Mouse (Mus musculus) ES-CJ7 (cell line): ENCODE data around the gene Dolk.

Experiments used
- DNase-seq: peaks from one replicate; pipeline ENCODE4 v3.0.0; 2011; ENCODE audit warnings: low read depth, low spot score

Dolk gene

DNA sequence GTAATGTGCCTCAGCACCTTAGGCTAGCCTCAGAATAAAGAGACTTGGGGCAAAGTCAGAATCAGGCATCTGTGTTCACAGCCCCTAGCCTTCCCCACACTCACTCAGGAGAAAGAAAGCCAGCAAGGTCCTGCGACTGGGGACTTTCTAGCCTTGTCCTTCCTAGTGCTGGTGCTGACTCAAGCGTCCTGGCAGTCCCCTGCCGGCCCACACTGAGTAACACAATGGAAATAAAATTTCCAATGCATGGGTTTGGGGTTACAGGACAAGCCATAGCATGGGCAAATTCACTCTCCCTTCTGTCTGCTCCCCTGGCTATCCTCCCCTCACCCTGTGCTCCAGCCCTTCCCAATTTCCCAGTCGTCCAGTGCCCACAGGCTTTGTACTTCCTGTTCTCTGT, 17.8 kb downstream of the Dolk start:
- no peak for DNase-seq

DNA sequence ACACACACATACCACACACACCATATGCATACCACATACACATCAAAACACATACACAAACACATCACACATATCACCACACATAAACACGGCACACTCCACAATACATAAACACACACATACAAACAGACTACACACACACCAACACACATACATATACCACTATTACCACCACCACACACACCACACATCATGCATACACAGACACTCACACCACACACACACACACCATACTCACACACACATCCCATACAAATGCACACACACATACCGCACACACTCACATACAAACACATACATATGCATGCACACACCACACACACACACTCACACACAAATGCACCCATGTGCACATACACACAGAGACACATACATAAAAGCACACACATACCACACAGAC, 18.7 kb downstream of the Dolk start:
- no peak for DNase-seq

DNA sequence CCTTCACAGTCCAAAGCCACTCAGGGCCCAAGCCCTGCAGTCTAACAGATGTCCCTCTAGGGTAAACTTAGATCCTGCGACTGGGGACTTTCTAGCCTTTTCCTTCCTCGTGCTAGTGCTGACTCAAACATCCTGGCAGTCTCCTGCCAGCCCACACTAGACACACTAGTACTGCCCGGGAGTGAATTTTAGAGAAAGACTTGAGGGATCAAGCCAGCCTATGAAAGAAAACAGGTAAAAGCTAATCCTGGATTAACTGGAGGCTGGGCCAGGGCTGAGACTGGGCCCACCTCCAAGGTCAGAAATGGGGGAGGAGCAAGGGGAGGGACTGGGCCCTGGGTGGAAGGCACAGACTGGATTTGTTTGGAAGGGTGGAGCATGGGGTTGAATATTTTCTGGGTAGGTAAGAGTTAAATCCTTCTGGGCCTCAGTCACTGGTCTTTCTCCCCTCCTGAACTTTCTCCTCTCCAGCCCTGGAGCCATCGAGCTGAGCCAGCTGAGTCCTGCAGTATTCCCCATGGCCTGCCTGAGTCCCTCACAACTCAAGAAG, 19.7 kb downstream of the Dolk start:
- DNase-seq, result peak; percentile 85

DNA sequence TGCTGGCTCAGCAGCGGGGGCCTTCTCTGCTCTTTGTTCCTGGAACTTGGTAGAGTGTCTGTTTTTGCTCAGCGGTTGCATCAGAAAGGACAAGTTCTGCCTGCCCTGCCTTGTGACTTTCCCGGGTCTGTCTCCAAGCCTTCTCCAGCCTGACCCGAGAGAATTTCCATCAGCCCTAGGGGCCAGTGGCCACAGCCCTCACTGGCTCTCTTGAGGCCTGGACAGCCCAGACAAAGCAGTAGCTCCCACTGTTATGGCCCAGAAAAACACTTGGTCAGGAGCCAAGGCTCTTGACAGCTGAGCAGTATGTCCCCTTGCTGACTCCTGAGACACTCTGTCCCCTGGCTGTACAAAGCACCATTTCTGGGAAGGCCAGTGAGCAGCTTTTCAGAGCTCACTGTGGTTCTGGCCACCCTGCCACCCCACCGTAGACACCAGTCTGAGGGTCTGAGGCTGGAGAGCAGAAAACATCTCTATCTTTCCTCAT, 20.3 kb downstream of the Dolk start, which contains the start of gene Phyhd1:
Gene Phyhd1 (plus strand): TSS at position 437 of the 487 bp plus-strand sequence.
- peak; percentile 26 for DNase-seq

DNA sequence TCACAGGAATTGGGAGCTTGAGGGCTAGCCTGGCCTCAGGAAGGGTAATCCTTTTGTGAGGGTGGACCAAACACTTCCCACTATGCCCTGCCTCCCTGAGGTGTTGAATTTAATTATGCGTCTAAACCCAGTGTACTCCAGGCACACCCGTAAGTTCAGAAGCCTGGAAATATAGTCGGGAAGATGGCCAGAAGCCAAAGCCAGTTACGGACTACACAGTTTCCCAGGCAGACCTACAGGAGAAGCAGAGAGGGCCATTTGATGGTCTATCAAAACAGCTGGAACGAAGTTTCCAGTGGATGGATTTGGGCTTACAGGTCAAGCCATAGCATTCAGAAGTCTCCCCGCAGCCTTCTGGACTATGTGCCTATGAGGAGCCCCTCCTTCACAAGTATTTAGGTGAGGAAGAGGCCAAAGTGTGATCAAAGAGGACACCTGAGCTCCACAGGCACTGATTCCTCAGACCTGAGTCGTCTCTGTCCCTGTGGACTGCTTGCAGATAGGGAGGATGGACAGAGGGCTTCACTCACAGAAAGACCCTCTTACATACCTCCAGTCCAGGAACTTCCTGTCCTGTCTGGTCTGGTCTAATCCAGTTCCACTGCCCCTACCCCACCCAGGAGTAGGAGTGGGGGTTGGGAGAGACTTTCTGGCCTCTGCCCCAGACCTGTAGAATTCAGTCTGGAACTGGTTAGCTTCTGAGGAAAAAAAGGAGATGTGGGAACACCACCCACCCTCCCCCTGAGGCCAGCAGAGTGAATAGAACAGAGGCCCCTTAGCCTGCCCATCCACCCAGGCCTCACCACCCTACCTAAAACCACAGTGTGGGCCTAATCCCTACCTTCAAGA, 21.2 kb downstream of the Dolk start:
- DNase-seq, result peak; percentile 87

DNA sequence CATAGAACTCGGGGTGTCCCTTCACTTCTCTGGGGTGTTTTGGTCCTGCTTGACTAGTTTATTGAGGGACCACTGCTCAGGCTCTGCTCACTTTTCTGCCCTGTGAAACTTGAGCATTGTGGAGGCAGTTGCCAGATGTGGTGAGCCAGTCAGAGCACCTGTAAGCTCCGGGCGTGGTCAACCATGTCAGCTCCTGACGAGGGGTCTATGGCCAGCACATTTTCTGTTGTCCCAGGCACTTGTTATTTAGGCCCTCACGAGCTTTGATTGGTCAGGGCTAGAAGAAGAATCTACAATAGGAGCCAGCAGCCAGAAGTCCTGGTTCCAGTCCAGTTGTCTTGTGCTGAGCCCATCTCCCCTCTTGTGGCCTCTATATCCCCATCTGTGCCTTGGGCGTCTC, 22.3 kb downstream of the Dolk start:
- DNase-seq, result no peak

DNA sequence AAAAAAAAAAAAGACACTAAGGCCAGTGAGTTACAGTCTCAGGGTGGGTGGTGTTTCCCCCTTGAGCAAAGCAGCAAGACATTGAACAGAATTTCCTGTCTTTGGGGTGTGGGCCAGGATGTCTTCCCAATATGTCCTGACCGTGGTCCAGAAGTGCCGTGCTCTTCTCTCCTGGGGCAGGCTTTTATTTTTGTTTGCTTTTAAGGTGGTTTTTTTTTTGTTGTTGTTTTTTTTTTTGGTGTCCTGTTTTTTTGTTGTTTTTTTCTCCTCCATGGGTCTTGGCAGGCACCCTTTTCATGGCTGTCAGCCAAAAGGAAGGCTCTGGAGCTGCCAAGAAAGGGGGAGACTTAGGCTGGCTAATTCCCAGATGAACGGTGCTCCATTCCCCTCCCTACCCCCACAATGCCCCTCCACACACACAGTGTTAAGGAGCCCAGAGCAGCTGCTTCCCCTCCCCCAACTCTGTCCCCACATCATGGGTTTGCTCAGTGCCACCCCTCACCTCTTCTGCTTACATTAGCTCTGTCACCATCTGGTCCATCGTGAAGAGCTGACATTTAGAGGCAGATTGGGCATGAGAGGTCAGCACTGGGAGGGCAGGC, 23.2 kb downstream of the Dolk start:
- DNase-seq, result no peak

DNA sequence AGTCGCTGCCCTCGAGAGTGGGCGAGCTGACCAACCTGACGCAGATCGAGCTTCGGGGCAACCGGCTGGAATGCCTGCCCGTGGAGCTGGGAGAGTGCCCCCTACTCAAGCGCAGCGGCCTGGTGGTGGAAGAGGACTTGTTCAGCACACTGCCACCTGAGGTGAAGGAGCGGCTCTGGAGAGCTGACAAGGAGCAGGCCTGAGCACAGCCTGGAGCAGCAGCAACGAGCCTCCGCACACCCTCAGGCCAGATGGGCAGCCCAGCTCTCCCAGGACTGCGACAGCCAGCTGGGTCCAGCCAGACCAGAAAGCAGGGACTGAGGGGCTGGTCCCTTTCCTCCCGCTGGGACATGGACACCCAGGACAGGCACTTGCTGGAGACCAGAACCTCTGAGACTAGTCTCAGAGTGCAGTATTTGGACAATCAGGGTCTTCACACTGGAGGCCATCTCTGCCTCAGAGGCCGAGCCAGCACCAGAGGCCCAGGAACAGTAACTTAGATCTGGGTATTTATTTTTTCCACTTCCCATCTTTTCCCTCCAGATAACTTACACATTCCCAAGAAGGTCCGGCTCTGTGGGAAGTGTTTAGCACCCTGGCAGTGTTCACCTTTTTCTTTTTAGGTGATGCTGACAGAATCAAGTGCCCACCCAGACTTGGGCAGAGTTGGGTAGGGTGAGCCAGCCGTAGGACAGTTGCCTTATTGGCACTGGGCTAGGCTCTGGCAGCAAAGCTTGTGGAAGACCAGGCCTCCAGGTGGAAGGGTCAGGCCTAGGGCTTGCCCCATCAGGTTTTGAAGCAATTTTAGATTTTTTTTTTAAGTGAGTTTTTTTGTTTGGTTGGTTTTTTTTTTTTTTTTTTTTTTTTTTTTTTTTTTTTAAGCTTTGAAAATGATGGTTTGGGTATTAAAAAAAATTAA, 24.0 kb downstream of the Dolk start:
- DNase-seq, result no peak

DNA sequence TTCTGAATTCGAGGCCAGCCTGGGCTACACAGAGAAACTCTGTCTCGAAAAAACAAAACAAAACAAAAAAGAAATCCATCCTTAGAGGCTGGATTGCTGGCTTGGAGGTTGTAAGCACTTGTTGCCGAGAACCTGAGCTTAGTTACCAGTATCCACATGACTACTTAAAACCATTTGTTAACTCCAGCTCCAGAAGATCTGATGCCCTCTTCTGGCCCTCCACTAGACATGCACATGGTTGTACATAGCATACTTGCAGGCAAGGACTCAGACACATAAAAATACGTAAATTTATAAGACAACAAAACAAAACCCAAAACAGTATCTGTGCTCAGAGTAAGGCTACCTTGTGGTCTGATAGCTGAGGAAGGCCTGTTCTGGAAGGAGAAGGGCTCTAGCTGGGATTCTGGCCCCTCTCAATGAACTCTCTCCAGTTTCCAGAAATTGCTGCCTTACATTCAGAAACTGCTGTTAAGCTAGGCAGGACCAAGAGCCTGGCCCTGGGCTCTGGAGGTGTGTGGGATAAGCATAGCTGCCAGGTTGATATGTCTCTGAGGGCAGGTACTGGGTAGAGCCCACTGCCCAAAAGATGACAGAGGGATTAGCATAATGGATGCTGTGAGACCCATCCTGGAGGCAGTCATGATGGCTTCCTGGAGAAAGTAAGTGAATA, 24.9 kb downstream of the Dolk start:
- DNase-seq, result peak; percentile 54

DNA sequence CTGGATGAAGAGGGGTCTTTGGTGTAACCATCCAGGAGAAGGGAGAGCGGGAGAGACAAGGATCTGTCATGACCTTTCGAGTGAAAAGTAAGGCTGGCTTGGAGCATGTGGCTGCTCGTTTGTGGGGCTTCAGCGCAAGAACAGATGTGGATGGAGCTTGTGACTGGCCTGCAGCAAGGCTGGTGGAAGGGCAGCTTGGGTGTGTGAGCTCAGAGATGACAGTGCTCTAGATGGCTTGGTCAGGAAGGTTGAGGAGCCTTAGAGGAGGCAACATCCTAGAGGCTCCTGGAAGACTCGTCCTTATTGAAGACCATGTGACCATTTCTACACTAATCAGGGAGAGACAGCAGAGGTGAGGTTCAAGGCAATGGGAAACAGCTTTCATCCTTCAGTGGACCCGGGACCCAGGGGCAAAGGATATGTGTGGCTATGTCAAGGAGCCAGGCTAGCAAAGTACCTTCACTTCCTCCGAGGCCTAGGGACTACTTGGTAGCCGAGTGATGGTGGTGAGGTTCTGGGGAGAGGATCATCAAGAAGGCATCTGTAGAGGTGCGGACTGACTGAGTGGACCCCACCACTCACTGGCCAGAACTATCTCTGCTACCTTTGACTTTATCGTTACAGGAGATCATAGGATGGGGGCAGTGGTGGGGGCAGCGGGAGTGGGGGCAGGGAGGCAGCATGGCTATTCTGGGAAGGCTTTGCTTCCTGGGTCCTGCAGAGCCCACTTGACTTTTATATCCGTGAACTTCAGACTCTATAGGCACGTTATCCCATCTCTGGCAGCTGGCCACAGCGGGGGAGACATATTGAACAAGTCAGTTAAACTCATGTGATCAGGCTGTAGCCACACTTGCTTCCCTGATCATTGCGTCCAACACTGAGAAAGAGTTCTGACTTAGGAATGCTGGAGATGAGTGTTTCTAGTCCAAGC, 26.7 kb downstream of the Dolk start:
- no peak for DNase-seq

DNA sequence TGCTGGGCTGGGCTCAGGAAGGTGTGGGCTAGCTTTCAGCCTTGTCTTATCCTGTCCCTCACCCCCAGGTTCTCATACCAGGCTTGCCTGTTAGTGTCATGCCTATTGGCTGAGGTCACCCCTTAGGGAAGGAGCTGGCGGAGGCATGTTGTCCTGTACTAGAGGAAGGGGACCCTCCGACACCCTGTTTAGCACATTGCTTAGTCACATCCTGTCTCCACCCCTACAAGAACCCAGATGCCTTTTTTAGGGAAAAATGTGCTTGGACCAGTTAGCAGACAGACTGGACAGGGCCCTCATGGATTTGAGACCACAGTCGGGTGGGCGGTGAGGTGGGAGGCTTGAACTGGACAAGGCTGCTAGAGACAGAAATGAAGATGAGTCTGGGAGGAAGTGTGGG, 27.5 kb downstream of the Dolk start:
- DNase-seq, result no peak

DNA sequence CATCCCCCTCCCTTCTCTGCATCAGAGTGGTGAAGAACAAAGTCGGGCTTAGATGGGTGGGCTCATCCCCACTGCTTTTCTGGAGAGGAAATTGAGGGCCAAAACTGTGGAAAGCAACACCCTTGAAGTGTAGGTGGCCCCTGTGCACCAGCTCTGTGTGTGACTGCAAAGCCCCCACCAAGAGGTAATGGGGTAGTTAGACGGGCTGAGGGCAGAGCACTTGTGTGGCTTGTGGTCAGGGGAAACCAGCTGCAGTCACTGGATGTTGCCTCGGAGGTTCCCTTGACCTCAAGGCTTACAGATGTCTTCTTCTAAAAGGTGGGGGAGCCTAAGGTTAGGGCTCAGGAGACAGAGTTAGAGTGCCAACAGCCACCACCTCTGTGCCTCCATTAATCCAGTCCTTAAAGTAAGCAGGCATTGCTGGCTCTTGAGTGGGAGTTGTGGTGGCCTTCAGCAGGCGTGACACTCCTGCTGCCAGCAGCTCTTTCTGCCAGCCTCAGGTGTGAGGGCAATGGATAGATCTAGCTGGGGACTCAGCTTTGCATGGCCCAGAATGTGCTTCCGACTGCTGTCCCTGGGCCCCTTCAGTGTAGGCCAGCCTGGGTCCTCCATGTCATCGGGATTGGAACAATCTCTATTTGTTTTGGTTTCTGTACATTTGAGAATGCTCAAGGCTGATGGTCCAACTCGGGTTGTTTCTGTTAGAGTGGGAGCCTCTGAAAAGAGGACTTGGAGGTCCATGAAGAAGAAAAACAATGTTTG, 28.3 kb downstream of the Dolk start:
- DNase-seq, result no peak

DNA sequence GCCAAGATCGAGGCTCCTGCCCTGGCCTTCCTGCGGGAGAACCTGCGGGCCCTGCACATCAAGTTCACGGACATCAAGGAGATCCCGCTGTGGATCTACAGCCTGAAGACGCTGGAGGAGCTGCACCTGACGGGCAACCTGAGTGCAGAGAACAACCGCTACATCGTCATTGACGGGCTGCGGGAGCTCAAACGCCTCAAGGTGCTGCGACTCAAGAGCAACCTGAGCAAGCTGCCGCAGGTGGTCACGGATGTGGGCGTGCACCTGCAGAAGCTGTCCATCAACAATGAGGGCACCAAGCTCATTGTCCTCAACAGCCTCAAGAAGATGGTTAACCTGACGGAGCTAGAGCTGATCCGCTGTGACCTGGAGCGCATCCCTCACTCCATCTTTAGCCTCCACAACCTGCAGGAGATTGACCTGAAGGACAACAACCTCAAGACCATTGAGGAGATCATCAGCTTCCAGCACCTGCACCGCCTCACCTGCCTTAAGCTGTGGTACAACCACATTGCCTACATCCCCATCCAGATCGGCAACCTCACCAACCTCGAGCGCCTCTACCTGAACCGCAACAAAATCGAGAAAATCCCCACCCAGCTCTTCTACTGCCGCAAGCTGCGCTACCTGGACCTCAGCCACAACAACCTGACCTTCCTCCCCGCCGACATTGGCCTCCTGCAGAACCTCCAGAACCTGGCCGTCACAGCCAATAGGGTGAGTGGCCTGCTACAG, 29.4 kb downstream of the Dolk start:
- no peak for DNase-seq

DNA sequence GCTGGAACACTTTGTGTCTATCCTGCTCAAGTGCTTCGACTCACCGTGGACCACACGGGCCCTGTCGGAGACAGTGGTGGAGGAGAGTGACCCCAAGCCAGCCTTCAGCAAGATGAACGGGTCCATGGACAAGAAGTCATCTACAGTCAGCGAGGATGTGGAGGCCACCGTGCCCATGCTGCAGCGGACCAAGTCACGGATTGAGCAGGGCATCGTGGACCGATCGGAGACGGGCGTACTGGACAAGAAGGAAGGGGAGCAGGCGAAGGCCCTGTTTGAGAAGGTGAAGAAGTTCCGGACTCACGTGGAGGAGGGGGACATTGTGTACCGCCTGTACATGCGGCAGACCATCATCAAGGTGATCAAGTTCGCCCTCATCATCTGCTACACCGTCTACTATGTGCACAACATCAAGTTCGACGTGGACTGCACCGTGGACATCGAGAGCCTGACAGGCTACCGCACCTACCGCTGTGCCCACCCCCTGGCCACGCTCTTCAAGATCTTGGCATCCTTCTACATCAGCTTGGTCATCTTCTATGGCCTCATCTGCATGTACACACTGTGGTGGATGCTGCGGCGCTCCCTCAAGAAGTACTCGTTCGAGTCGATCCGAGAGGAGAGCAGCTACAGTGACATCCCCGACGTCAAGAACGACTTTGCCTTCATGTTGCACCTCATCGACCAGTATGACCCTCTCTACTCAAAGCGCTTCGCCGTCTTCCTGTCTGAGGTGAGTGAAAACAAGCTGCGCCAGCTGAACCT, 30.3 kb downstream of the Dolk start:
- DNase-seq, result no peak

DNA sequence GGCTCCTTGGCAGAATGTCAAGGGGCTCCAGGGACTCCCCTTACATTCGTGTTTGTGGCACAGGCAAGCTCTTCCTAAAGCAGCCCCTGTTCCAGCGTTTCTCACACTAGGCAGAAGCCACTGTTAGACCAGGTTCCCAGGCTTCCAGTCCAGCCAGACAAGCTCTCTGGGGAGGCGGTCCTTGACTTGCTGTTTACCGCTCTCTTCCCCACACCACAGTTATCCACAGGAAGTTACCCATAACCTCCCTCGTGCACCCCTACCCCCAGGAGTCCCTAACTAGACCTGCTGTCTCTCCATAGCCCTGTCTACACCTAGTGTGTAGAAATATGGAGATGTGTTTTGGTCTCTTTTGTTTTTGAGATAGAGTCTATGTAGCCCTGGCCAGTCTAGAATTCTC, 32.3 kb downstream of the Dolk start:
- DNase-seq, result no peak

DNA sequence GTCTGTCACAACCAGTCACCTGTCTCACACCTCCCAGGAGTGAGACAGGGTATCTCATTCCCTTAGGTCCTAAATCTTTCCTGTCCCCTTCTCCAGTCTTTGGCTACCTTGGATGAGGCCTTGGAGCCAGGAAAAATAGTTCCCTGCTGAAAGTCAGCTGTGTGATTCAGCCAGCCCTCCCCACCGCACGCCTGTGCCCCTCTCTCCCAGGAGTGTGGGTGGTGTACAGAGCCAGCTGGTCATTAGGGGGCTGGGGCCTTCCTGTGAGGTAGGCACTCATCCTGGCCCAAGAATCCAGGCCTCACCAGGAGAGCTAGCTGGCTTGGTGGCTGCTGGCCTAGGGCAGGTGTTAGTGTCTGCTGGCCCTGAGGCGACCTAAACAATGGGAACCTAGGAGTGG, 33.6 kb downstream of the Dolk start:
- DNase-seq, result no peak

DNA sequence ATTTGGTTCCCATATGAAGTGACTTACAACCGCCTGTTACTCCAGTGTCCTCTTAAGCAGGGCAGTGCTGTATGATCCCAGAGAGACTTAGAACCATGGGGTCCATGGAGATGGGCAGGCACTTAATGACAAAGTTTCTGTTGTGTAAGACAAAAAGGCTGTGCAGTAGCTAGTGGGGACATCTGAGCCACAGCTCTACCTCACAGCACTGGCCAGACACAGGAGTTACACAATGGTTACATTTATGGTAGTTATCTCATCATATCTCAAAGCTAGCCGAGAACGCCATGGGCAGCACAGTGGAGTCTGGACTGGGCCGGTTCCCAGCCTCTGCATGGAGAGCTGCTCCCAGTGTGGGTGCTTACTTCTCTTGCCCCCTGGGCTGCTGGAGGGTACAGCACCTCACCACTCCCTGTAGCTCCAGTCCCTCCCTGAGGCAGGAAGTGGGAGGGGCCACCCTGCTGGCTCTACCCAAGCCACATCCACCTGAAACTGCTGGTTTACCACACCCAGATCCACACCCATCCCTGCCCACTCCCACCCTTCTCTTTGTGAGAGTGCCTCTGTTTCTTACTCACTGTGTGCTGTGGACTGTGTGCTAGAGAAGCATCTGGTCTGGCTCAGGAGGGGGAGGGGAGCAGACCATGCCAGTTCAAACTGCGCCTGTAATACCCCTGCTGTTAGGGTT, 34.6 kb downstream of the Dolk start:
- DNase-seq, result peak; percentile 91
